Mouse (Mus musculus): ENCODE results near the gene Hsf2bp. TPM values are rescaled to one million over a fixed set of nuclear protein-coding genes. Genes with fewer than 3 reads are reported as not detected.

Hsf2bp gene
- total and polyA plus RNA-seq, 3 experiments, result 0.34 to 1.0 (median 0.75) TPM

DNA sequence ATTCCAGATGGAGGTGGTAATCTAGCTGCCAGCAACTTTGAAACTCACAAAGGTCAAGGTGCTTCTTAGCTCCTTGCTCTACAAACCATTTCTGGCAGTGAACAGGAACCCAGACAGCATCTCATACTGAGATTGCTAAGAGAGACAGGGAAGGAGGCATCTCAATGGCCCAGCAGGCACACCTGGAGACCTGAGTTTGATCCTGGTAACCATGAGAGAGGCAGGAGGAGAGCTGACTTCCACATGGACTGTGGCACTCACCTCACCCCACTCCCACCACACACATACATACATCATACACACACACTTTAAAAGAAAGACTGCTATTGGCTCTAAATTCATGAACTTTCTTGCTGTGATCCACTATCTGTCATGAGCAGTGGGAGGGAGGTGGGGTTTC, 59.0 kb downstream of the Hsf2bp start:
- no peaks in the 10 kb centered on the region for H3K27me3 ChIP-seq (replicated peaks)
- no peaks in the 10 kb centered on the region for H3K79me2 ChIP-seq (replicated peaks; ENCODE audit: control insufficient read depth, extremely low read depth, insufficient read depth, poor library complexity, severe bottlenecking)
- no peaks in the 10 kb centered on the region for H3K9me3 ChIP-seq (replicated peaks; ENCODE audit: low read length)
- H3K4me2 ChIP-seq (ENCODE audit: insufficient read depth, low read depth, poor library complexity, severe bottlenecking), result no peak overlapping the region
- dilution Hi-C loops (cut with MboI; ENCODE audit: extremely low pct_ligation_motif_present, extremely low pct_unique_long_range_greater_than_20kb, low sequenced_read_pairs), result no loop called here
- no peak overlapping the region for H3K27ac ChIP-seq (ENCODE audit: insufficient read depth, low read depth)
- peaks cover 14 to 28% of the 10 kb centered on the region in 2 experiments for H3K4me1 ChIP-seq (ENCODE audit: control insufficient read depth in 1 of 2, insufficient read depth in 2 of 2)
- H3K4me3 ChIP-seq (replicated peaks in 1 of 3; ENCODE audit: low read depth in 2 of 3, low read length in 2 of 3, poor library complexity in 1 of 3), result no peak overlapping the region
- no peak for DNase-seq (ENCODE audit: extremely low read depth)
- in situ Hi-C loops (cut with MboI; ENCODE audit: low pct_ligation_motif_present, low pct_unique_long_range_greater_than_20kb, low sequenced_read_pairs), result no loop called here
- H3K36me3 ChIP-seq (replicated peaks in 1 of 2; ENCODE audit: control insufficient read depth in 1 of 2, insufficient read depth in 1 of 2, low read length in 1 of 2), result no peaks in the 10 kb centered on the region
- H3K9ac ChIP-seq (ENCODE audit: insufficient read depth, low read depth), result no peak overlapping the region
- TF ChIP-seq KAT2A (IDR thresholded peaks at IDR 0.05; ENCODE audit: insufficient replicate concordance, low read length) (no peak), TBP (conservative IDR thresholded peaks at IDR 0.05; ENCODE audit: low read depth, low read length) (no peak), MAFK (IDR thresholded peaks at IDR 0.05; ENCODE audit: insufficient replicate concordance, low read length) (no peak)

DNA sequence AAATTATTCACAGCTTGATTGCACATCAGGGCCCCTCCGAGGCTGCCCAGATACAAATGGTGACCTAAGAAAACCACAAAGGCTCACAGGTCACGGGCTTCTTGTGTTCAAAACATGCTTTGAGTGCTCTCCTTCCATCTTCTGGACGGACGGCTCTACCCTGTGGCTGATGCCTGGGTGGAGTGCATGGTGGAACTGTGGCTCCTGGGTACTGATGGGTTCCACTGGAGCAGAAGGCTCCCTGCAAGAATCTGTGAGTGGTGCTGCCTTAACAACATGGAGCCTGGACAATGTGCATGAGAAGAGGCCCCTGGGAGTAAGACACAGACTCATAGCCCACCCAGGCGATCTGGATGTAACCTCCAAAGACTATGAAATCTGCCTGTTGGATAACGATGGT, 59.6 kb downstream of the Hsf2bp start:
- dilution Hi-C loops (cut with MboI; ENCODE audit: extremely low pct_ligation_motif_present, extremely low pct_unique_long_range_greater_than_20kb, low sequenced_read_pairs), result no loop called here
- no peaks in the 10 kb centered on the region for H3K79me2 ChIP-seq (replicated peaks; ENCODE audit: control insufficient read depth, extremely low read depth, insufficient read depth, poor library complexity, severe bottlenecking)
- H3K4me3 ChIP-seq (replicated peaks in 1 of 3; ENCODE audit: low read depth in 2 of 3, low read length in 2 of 3, poor library complexity in 1 of 3), result no peak overlapping the region
- no peak for DNase-seq (ENCODE audit: extremely low read depth)
- no peak overlapping the region for H3K9ac ChIP-seq (ENCODE audit: insufficient read depth, low read depth)
- no peaks in the 10 kb centered on the region for H3K36me3 ChIP-seq (replicated peaks in 1 of 2; ENCODE audit: control insufficient read depth in 1 of 2, insufficient read depth in 1 of 2, low read length in 1 of 2)
- no peaks in the 10 kb centered on the region for H3K27me3 ChIP-seq (replicated peaks)
- H3K9me3 ChIP-seq (replicated peaks; ENCODE audit: low read length), result no peaks in the 10 kb centered on the region
- H3K4me2 ChIP-seq (ENCODE audit: insufficient read depth, low read depth, poor library complexity, severe bottlenecking), result no peak overlapping the region
- TF ChIP-seq BHLHE40 (IDR thresholded peaks at IDR 0.05; ENCODE audit: low read depth, low read length) (peak; percentile 44; the same call in 1 of the 2 replicates), RCOR1 (conservative IDR thresholded peaks at IDR 0.05; ENCODE audit: low read depth, low read length) (no peak), IRF4 (IDR thresholded peaks at IDR 0.05; ENCODE audit: low read depth, low read length) (no peak), POLR2A (IDR thresholded peaks at IDR 0.05; ENCODE audit: low read depth, low read length) (no peak), USF2 (conservative IDR thresholded peaks at IDR 0.05; ENCODE audit: low read depth, low read length) (no peak), KAT2A (IDR thresholded peaks at IDR 0.05; ENCODE audit: insufficient replicate concordance, low read length) (no peak), MAX (IDR thresholded peaks at IDR 0.05; ENCODE audit: low read length) (no peak)
- in situ Hi-C loops (cut with MboI; ENCODE audit: low pct_ligation_motif_present, low pct_unique_long_range_greater_than_20kb, low sequenced_read_pairs), result no loop called here
- peaks cover 14 to 28% of the 10 kb centered on the region in 2 experiments for H3K4me1 ChIP-seq (ENCODE audit: control insufficient read depth in 1 of 2, insufficient read depth in 2 of 2)
- H3K27ac ChIP-seq (ENCODE audit: insufficient read depth, low read depth), result no peak overlapping the region

DNA sequence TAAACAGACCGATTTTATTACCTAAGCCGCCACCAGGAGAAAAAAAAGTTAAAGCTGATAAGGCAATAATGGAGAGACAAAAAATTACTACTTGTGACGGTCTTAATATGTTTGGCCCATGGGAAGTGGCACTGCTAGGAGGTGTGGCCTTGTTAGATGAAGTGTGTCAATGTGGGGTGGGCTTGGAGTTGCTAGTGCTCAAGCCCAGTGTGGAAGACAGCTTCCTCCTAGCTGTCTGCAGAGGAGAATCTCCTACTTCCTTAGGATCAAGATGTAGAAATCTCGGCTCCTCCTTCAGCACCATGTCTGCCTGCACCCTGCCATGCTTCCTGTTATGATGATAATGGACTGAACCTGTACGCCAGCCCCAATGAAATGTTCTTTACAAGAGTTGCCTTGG, 61.5 kb downstream of the Hsf2bp start:
- no peak overlapping the region for H3K4me3 ChIP-seq (replicated peaks in 1 of 3; ENCODE audit: low read depth in 2 of 3, low read length in 2 of 3, poor library complexity in 1 of 3)
- H3K79me2 ChIP-seq (replicated peaks; ENCODE audit: control insufficient read depth, extremely low read depth, insufficient read depth, poor library complexity, severe bottlenecking), result no peaks in the 10 kb centered on the region
- TF ChIP-seq MAFK (IDR thresholded peaks at IDR 0.05; ENCODE audit: insufficient replicate concordance, low read length) (no peak), EP300 (IDR thresholded peaks at IDR 0.05; ENCODE audit: low read length) (no peak), SMC3 (IDR thresholded peaks at IDR 0.05; ENCODE audit: low read depth, low read length) (no peak), GABPA (IDR thresholded peaks at IDR 0.05; ENCODE audit: insufficient replicate concordance, low read depth, low read length) (no peak), IRF4 (IDR thresholded peaks at IDR 0.05; ENCODE audit: low read depth, low read length) (no peak), ZC3H11A (IDR thresholded peaks at IDR 0.05; ENCODE audit: low read depth, low read length) (no peak), USF1 (IDR thresholded peaks at IDR 0.05; ENCODE audit: low read depth, low read length) (no peak), ZKSCAN1 (IDR thresholded peaks at IDR 0.05; ENCODE audit: borderline replicate concordance, low read depth, low read length) (no peak), ZMIZ1 (IDR thresholded peaks at IDR 0.05; ENCODE audit: low read depth, low read length) (no peak), PAX5 (IDR thresholded peaks at IDR 0.05; ENCODE audit: low read length) (no peak), SIN3A (IDR thresholded peaks at IDR 0.05; ENCODE audit: low read length) (no peak), CHD1 (IDR thresholded peaks at IDR 0.05; ENCODE audit: low read depth, low read length) (no peak), ETS1 (conservative IDR thresholded peaks at IDR 0.05; ENCODE audit: low read depth, low read length) (no peak)
- no peaks in the 10 kb centered on the region for H3K27me3 ChIP-seq (replicated peaks)
- H3K9ac ChIP-seq (ENCODE audit: insufficient read depth, low read depth), result no peak overlapping the region
- in situ Hi-C loops (cut with MboI; ENCODE audit: low pct_ligation_motif_present, low pct_unique_long_range_greater_than_20kb, low sequenced_read_pairs) (no loop called here), dilution Hi-C loops (cut with MboI; ENCODE audit: extremely low pct_ligation_motif_present, extremely low pct_unique_long_range_greater_than_20kb, low sequenced_read_pairs) (no loop called here)
- no peak for DNase-seq (ENCODE audit: extremely low read depth)
- no peaks in the 10 kb centered on the region for H3K36me3 ChIP-seq (replicated peaks in 1 of 2; ENCODE audit: control insufficient read depth in 1 of 2, insufficient read depth in 1 of 2, low read length in 1 of 2)
- no peak overlapping the region for H3K27ac ChIP-seq (ENCODE audit: insufficient read depth, low read depth)
- H3K9me3 ChIP-seq (replicated peaks; ENCODE audit: low read length), result no peaks in the 10 kb centered on the region
- H3K4me1 ChIP-seq (ENCODE audit: control insufficient read depth in 1 of 2, insufficient read depth in 2 of 2), result peaks cover 7 to 20% of the 10 kb centered on the region in 2 experiments; a peak in 3 of 4 replicates
- no peak overlapping the region for H3K4me2 ChIP-seq (ENCODE audit: insufficient read depth, low read depth, poor library complexity, severe bottlenecking)

All from CH12.LX (cell line).